ENCODE assay signal across 8 mouse cellular contexts in genomic region chr9:98409137-98409536, GRCm38 (mm10). TPM values are rescaled to one million over a fixed set of nuclear protein-coding genes. Genes with fewer than 3 reads are reported as not detected.
DNase-seq lines count a peak whose midpoint lies in the region; ATAC-seq and TF ChIP-seq lines count a peak whose summit lies in the region.

No protein-coding gene starts in this region.

- H3K4me3 ChIP-seq in forebrain, postnatal 0 days (ENCODE audit: low read depth, low read length) = no peak overlapping the region

- H3K36me3 ChIP-seq in forebrain, postnatal 0 days (ENCODE audit: insufficient read depth) = no peaks in the 10 kb centered on the region

- TF ChIP-seq POLR2A in brain, embryonic 14.5 days (IDR thresholded peaks at IDR 0.05; ENCODE audit: borderline replicate concordance, extremely low read depth, insufficient read depth, insufficient read length, poor library complexity, severe bottlenecking) = no peak

- peak; percentile 83 for TF ChIP-seq CTCF in brain, embryonic 14.5 days (IDR thresholded peaks at IDR 0.05; ENCODE audit: borderline replicate concordance, extremely low read depth, insufficient read depth, insufficient read length)
- TF ChIP-seq CTCF in forebrain, postnatal 0 days (IDR thresholded peaks at IDR 0.05; ENCODE audit: low read depth) = peak; percentile 85

- no peaks in the 10 kb centered on the region for H3K9me3 ChIP-seq in forebrain, postnatal 0 days (ENCODE audit: low read length)

- H3K27ac ChIP-seq in forebrain, postnatal 0 days (ENCODE audit: low read depth, low read length) = no peak overlapping the region

- H3K4me1 ChIP-seq in forebrain, postnatal 0 days (ENCODE audit: insufficient read depth) = no peaks in the 10 kb centered on the region

- peak; percentile 53 for DNase-seq in heart, adult 8-10 months (ENCODE audit: low spot score)
- no peak for DNase-seq in heart, adult 11 months
- DNase-seq in brain, embryonic 14.5 days (ENCODE audit: low read depth) = peak; percentile 83
- peak; percentile 69 for DNase-seq in forebrain, postnatal 0 days
- peak; percentile 81 for DNase-seq in kidney, adult 18-20 months
- DNase-seq in left cerebral cortex, postnatal 36 days (ENCODE audit: low spot score in 2 of 2) = peak; percentile 65 to 71
- DNase-seq in naive thymus-derived CD4-positive, alpha-beta T cell, adult 2 months (ENCODE audit: low read depth) = peak; percentile 29
- peak; percentile 90 for DNase-seq in testis, postnatal 10 days (ENCODE audit: low spot score)

- H3K9ac ChIP-seq in forebrain, postnatal 0 days = no peak overlapping the region

- ATAC-seq in forebrain, postnatal 0 days = no peak

- 37% methylated on average over 3 of the region's 3 CpGs for WGBS in forebrain, postnatal 0 days

- H3K27me3 ChIP-seq in forebrain, postnatal 0 days (ENCODE audit: insufficient read depth, low read length) = no peaks in the 10 kb centered on the region

- no peak overlapping the region for H3K4me2 ChIP-seq in forebrain, postnatal 0 days (ENCODE audit: low read depth)

- intact Hi-C loops in left cerebral cortex, postnatal 36 days (cut with DNase I) = loop anchor here (10.0 kb wide), 1 partner anchor 374 kb away; the partner anchor contains the start of gene Clstn2

RNA-seq across cellular contexts. Expression of gene Rbp1, which starts 13.6 kb away (rescaled TPM):
- total RNA-seq in heart, adult 8-10 months (2022) = 1 to 10 TPM; 4.9 to 7.8 (median 5.4) TPM
- 43.6 and 49.0 TPM in 2 replicates for polyA plus RNA-seq in brain, embryonic 14.5 days (2012; rRNA removed)
- total RNA-seq in forebrain, postnatal 0 days (2014; rRNA removed) = 12.4 and 12.9 TPM in 2 replicates
- 32.1 and 41.6 TPM in 2 replicates for polyA plus RNA-seq in forebrain, postnatal 0 days (2015; fragmentation: Nextera tagmentation; extraction: Ambion mirVana)
- total RNA-seq in left cerebral cortex, postnatal 36 days (2021) = 1 to 10 TPM; 5.4 to 5.7 TPM
